Mouse (Mus musculus): Measurements from ENCODE around the gene Ror2. TPM values are rescaled to one million over a fixed set of nuclear protein-coding genes. Genes with fewer than 3 reads are reported as not detected.

The Ror2 gene
- polyA plus RNA-seq, 1 experiment from 2014 or later = 3.3 TPM

GRCm38 (mm10) chr13:53248080-53248479, 37.8 kb downstream of the Ror2 start:
- H3K4me3 ChIP-seq = no peak overlapping the region
- ATAC-seq (replicated peaks) = no peak
- no peaks in the 10 kb centered on the region for H3K36me3 ChIP-seq
- H3K9me3 ChIP-seq = no peaks in the 10 kb centered on the region
- H3K4me2 ChIP-seq (replicated peaks) = no peak overlapping the region
- WGBS = 53% methylated on average over 6 of the region's 6 CpGs
- H3K4me1 ChIP-seq = peaks cover 8% of the 10 kb centered on the region; the same call in 1 of the 2 replicates
- H3K9ac ChIP-seq (replicated peaks) = no peak overlapping the region
- H3K27me3 ChIP-seq = no peaks in the 10 kb centered on the region
- H3K27ac ChIP-seq (replicated peaks) = no peak overlapping the region

- H3K36me3 ChIP-seq = no peaks in the 10 kb centered on the region
- WGBS = 79% methylated on average over 6 of the region's 6 CpGs
- no peak overlapping the region for H3K4me2 ChIP-seq (replicated peaks)
- H3K9ac ChIP-seq (replicated peaks) = no peak overlapping the region
- H3K9me3 ChIP-seq = no peaks in the 10 kb centered on the region
- H3K27me3 ChIP-seq = no peaks in the 10 kb centered on the region
- no peak for ATAC-seq (replicated peaks)
- no peak overlapping the region for H3K4me3 ChIP-seq
- peaks cover 8% of the 10 kb centered on the region; the same call in 1 of the 2 replicates for H3K4me1 ChIP-seq
- no peak overlapping the region for H3K27ac ChIP-seq (replicated peaks)
These were observed 38.7 kb downstream of the Ror2 start for GRCm38 (mm10) chr13:53247175-53247574.

- 31% methylated on average over 8 of the region's 8 CpGs for WGBS
- H3K9me3 ChIP-seq = no peaks in the 10 kb centered on the region
- H3K4me3 ChIP-seq = no peak overlapping the region
- H3K36me3 ChIP-seq = no peaks in the 10 kb centered on the region
- no peak overlapping the region for H3K4me2 ChIP-seq (replicated peaks)
- no peak overlapping the region for H3K9ac ChIP-seq (replicated peaks)
- no peak overlapping the region for H3K27ac ChIP-seq (replicated peaks)
- no peaks in the 10 kb centered on the region for H3K27me3 ChIP-seq
- ATAC-seq (replicated peaks) = no peak
- peaks cover 4% of the 10 kb centered on the region; the same call in 1 of the 2 replicates for H3K4me1 ChIP-seq
These were observed 41.8 kb downstream of the Ror2 start for GRCm38 (mm10) chr13:53244151-53244550.

- H3K4me3 ChIP-seq = no peak overlapping the region
- H3K9me3 ChIP-seq = no peaks in the 10 kb centered on the region
- H3K4me2 ChIP-seq (replicated peaks) = no peak overlapping the region
- H3K9ac ChIP-seq (replicated peaks) = no peak overlapping the region
- H3K27me3 ChIP-seq = no peaks in the 10 kb centered on the region
- 68% methylated on average over 10 of the region's 10 CpGs for WGBS
- no peak for ATAC-seq (replicated peaks)
- H3K4me1 ChIP-seq = peaks cover 44% of the 10 kb centered on the region
- no peak overlapping the region for H3K27ac ChIP-seq (replicated peaks)
- no peaks in the 10 kb centered on the region for H3K36me3 ChIP-seq
These were observed 48.5 kb downstream of the Ror2 start for GRCm38 (mm10) chr13:53237455-53237854.

GRCm38 (mm10) chr13:53236434-53237401, 49.2 kb downstream of the Ror2 start:
- no peaks in the 10 kb centered on the region for H3K27me3 ChIP-seq
- 41% methylated on average over 18 of the region's 18 CpGs for WGBS
- H3K4me1 ChIP-seq = peaks cover 51% of the 10 kb centered on the region
- H3K4me2 ChIP-seq (replicated peaks) = 0 out of 2 replicates have a peak overlapping the region, but pooled peaks have one; percentile 2
- no peak overlapping the region for H3K4me3 ChIP-seq
- H3K9ac ChIP-seq (replicated peaks) = no peak overlapping the region
- ATAC-seq (replicated peaks) = peak; percentile 74
- no peaks in the 10 kb centered on the region for H3K36me3 ChIP-seq
- H3K9me3 ChIP-seq = no peaks in the 10 kb centered on the region
- H3K27ac ChIP-seq (replicated peaks) = peak overlapping the region; percentile 57

- H3K4me3 ChIP-seq = no peak overlapping the region
- H3K9ac ChIP-seq (replicated peaks) = no peak overlapping the region
- H3K9me3 ChIP-seq = no peaks in the 10 kb centered on the region
- 23% methylated on average over 7 of the region's 7 CpGs for WGBS
- H3K4me1 ChIP-seq = peaks cover 59% of the 10 kb centered on the region
- 0 out of 2 replicates have a peak overlapping the region, but pooled peaks have one; percentile 2 for H3K4me2 ChIP-seq (replicated peaks)
- no peak for ATAC-seq (replicated peaks)
- H3K27me3 ChIP-seq = no peaks in the 10 kb centered on the region
- peak overlapping the region; percentile 57 for H3K27ac ChIP-seq (replicated peaks)
- H3K36me3 ChIP-seq = no peaks in the 10 kb centered on the region
These were observed 50.0 kb downstream of the Ror2 start for GRCm38 (mm10) chr13:53235953-53236352.

- no peak overlapping the region for H3K9ac ChIP-seq (replicated peaks)
These were observed 51.1 kb downstream of the Ror2 start for GRCm38 (mm10) chr13:53234844-53235243.

GRCm38 (mm10) chr13:53233826-53234786, 51.8 kb downstream of the Ror2 start:
- no peak overlapping the region for H3K4me2 ChIP-seq (replicated peaks)
- no peaks in the 10 kb centered on the region for H3K9me3 ChIP-seq
- no peaks in the 10 kb centered on the region for H3K27me3 ChIP-seq
- peak overlapping the region; percentile 1; the same call in 1 of the 2 replicates for H3K27ac ChIP-seq (replicated peaks)
- H3K4me1 ChIP-seq = peaks cover 66% of the 10 kb centered on the region
- no peak for ATAC-seq (replicated peaks)
- H3K9ac ChIP-seq (replicated peaks) = no peak overlapping the region
- no peak overlapping the region for H3K4me3 ChIP-seq
- H3K36me3 ChIP-seq = no peaks in the 10 kb centered on the region
- WGBS = 27% methylated on average over 15 of the region's 15 CpGs

More at GRCm38 (mm10) chr13:53234844-53235243, 51.1 kb downstream of the Ror2 start:
- WGBS = 7% methylated on average over 12 of the region's 12 CpGs
- Histone ChIP-seq H3K9me3 (no peaks in the 10 kb centered on the region), H3K4me2 (replicated peaks) (no peak overlapping the region), H3K4me3 (no peak overlapping the region), H3K27ac (replicated peaks) (no peak overlapping the region), H3K36me3 (no peaks in the 10 kb centered on the region), H3K27me3 (no peaks in the 10 kb centered on the region), H3K4me1 (peaks cover 66% of the 10 kb centered on the region)
- ATAC-seq (replicated peaks) = no peak

- Histone ChIP-seq H3K4me1 (peaks cover 66% of the 10 kb centered on the region), H3K27me3 (no peaks in the 10 kb centered on the region), H3K4me2 (replicated peaks) (no peak overlapping the region), H3K9ac (replicated peaks) (no peak overlapping the region), H3K4me3 (no peak overlapping the region), H3K36me3 (no peaks in the 10 kb centered on the region), H3K9me3 (no peaks in the 10 kb centered on the region), H3K27ac (replicated peaks) (peak overlapping the region; percentile 1; the same call in 1 of the 2 replicates)
- WGBS = 6% methylated on average over 9 of the region's 9 CpGs
- ATAC-seq (replicated peaks) = peak; percentile 70
These were observed 52.5 kb downstream of the Ror2 start for GRCm38 (mm10) chr13:53233381-53233780.

GRCm38 (mm10) chr13:53232419-53232818, 53.5 kb downstream of the Ror2 start:
- H3K36me3 ChIP-seq = no peaks in the 10 kb centered on the region
- no peaks in the 10 kb centered on the region for H3K27me3 ChIP-seq
- no peak overlapping the region for H3K9ac ChIP-seq (replicated peaks)
- H3K4me1 ChIP-seq = peaks cover 66% of the 10 kb centered on the region
- H3K4me3 ChIP-seq = no peak overlapping the region
- ATAC-seq (replicated peaks) = no peak
- no peak overlapping the region for H3K27ac ChIP-seq (replicated peaks)
- 40% methylated on average over 7 of the region's 7 CpGs for WGBS
- no peak overlapping the region for H3K4me2 ChIP-seq (replicated peaks)
- H3K9me3 ChIP-seq = no peaks in the 10 kb centered on the region

- no peak overlapping the region for H3K4me3 ChIP-seq
- no peak for ATAC-seq (replicated peaks)
- WGBS = 44% methylated on average over 18 of the region's 18 CpGs
These were observed 55.3 kb downstream of the Ror2 start for GRCm38 (mm10) chr13:53230446-53231161.

More at GRCm38 (mm10) chr13:53230446-53231161, 55.3 kb downstream of the Ror2 start:
- Histone ChIP-seq H3K27me3 (no peaks in the 10 kb centered on the region), H3K9ac (replicated peaks) (no peak overlapping the region), H3K36me3 (no peaks in the 10 kb centered on the region), H3K9me3 (no peaks in the 10 kb centered on the region), H3K4me1 (peaks cover 54% of the 10 kb centered on the region), H3K27ac (replicated peaks) (no peak overlapping the region), H3K4me2 (replicated peaks) (no peak overlapping the region)
